Mouse (Mus musculus) intestine, embryonic 15.5 days (tissue): ENCODE data around the gene Elfn2. TPM values are rescaled to one million over a fixed set of nuclear protein-coding genes. Genes with fewer than 3 reads are reported as not detected.
A peak's percentile ranks its signal among the peaks of the same experiment; 100 is the strongest.

Source experiments
- ATAC-seq: fragments of 200-750 bp; cut with Nextera tagmentation; 2 replicates; pipeline ENCODE4 v1.8.0; 2017; ENCODE audit warnings: moderate TSS enrichment, moderate library complexity
- H3K27ac ChIP-seq: fragments of 300-500 bp; sonication (generic); 2 replicates; pipeline ENCODE4 v1.5.1; 2015; ENCODE audit warnings: mild to moderate bottlenecking, inconsistent platforms
- H3K27me3 ChIP-seq: fragments of 300-500 bp; sonication (generic); replicated peaks from 2 replicates; pipeline ENCODE4 v1.6.1; 2015; ENCODE audit warnings: inconsistent platforms
- H3K36me3 ChIP-seq: fragments of 300-500 bp; sonication (generic); 2 replicates; pipeline ENCODE4 v1.6.1; 2015; ENCODE audit warnings: inconsistent platforms
- H3K4me1 ChIP-seq: fragments of 300-500 bp; sonication (generic); replicated peaks from 2 replicates; pipeline ENCODE4 v1.6.1; 2015; ENCODE audit warnings: inconsistent platforms
- H3K4me2 ChIP-seq: fragments of 300-500 bp; sonication (generic); replicated peaks from 2 replicates; pipeline ENCODE4 v1.6.1; 2015; ENCODE audit warnings: mild to moderate bottlenecking, inconsistent platforms
- H3K4me3 ChIP-seq: fragments of 300-500 bp; sonication (generic); replicated peaks from 2 replicates; pipeline ENCODE4 v1.5.1; 2015; ENCODE audit warnings: inconsistent platforms
- H3K9ac ChIP-seq: fragments of 300-500 bp; sonication (generic); 2 replicates; pipeline ENCODE4 v1.6.1; 2015; ENCODE audit warnings: inconsistent platforms
- H3K9me3 ChIP-seq: fragments of 300-500 bp; sonication (generic); 2 replicates; pipeline ENCODE4 v1.6.1; 2016; ENCODE audit warnings: inconsistent platforms
- WGBS: fragments of 180-500 bp; shearing (Covaris S2); methylation state at CpG from one replicate; pipeline ENCODE4 v1.1.7; 2015; 5-methylcytosine and 5-hydroxymethylcytosine counted together
- polyA plus RNA-seq: library from polyadenylated mRNA; unstranded; fragments of >200 nt; fragmentation: Nextera tagmentation; extraction: Ambion mirVana; gene quantifications from 2 replicates; pipeline ENCODE4 v1.2.1, GENCODE M21; 2015

Gene Elfn2
- polyA plus RNA-seq, 1 experiment from 2014 or later, result 0.29 TPM

DNA sequence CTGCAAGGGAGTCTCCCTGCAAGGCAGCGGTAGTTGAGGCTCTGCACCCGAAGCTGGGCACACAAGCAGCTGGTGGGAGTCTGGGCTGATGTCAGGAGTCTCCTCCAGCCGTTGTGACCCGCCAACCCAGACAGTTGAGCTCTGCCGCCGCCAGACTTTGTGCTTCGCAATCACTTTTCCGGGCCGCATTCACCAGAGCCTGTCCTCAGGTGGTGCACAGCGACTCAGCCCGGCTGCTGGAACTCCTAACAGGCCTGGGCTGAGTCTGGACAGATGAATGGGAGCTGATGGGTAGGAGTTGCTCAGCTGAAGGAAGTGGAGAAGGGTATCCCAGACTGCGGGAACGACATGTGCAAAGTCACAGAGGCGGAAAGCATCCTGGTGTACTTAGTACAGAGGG, 845 bp upstream of the Elfn2 start:
- WGBS, result 9% methylated on average over 14 of the region's 14 CpGs
- Histone ChIP-seq H3K9ac (no peak overlapping the region), H3K4me1 (peaks cover 15% of the 10 kb centered on the region; the same call in 1 of the 2 replicates), H3K36me3 (no peaks in the 10 kb centered on the region), H3K4me2 (no peak overlapping the region), H3K9me3 (no peaks in the 10 kb centered on the region), H3K4me3 (no peak overlapping the region), H3K27me3 (peaks cover 72% of the 10 kb centered on the region), H3K27ac (no peak overlapping the region)
- no peak for ATAC-seq

- ATAC-seq, result no peak
- 44% methylated on average over 13 of the region's 13 CpGs for WGBS
- H3K9me3 ChIP-seq, result no peaks in the 10 kb centered on the region
- H3K9ac ChIP-seq, result no peak overlapping the region
- peaks cover 15% of the 10 kb centered on the region; the same call in 1 of the 2 replicates for H3K4me1 ChIP-seq
- H3K4me3 ChIP-seq, result no peak overlapping the region
- H3K27ac ChIP-seq, result no peak overlapping the region
- no peaks in the 10 kb centered on the region for H3K36me3 ChIP-seq
- no peak overlapping the region for H3K4me2 ChIP-seq
- peaks cover 93% of the 10 kb centered on the region for H3K27me3 ChIP-seq
Measured at GRCm38 (mm10) chr15:78716936-78717335, 1.6 kb downstream of the Elfn2 start.

- no peak for ATAC-seq
- WGBS, result 38% methylated on average over 5 of the region's 5 CpGs
- Histone ChIP-seq H3K9me3 (no peaks in the 10 kb centered on the region), H3K4me3 (no peak overlapping the region), H3K9ac (no peak overlapping the region), H3K27ac (no peak overlapping the region), H3K4me1 (peaks cover 15% of the 10 kb centered on the region; the same call in 1 of the 2 replicates), H3K36me3 (no peaks in the 10 kb centered on the region), H3K4me2 (no peak overlapping the region), H3K27me3 (peaks cover 99% of the 10 kb centered on the region)
Measured at GRCm38 (mm10) chr15:78715856-78716255, 2.7 kb downstream of the Elfn2 start.

GRCm38 (mm10) chr15:78713751-78714150, 4.8 kb downstream of the Elfn2 start:
- peaks cover 87% of the 10 kb centered on the region for H3K27me3 ChIP-seq
- H3K4me2 ChIP-seq, result no peak overlapping the region
- H3K27ac ChIP-seq, result no peak overlapping the region
- ATAC-seq, result no peak
- peaks cover 9% of the 10 kb centered on the region; the same call in 1 of the 2 replicates for H3K4me1 ChIP-seq
- 83% methylated on average over 7 of the region's 7 CpGs for whole genome bisulfite sequencing
- H3K36me3 ChIP-seq, result no peaks in the 10 kb centered on the region
- H3K9ac ChIP-seq, result no peak overlapping the region
- no peaks in the 10 kb centered on the region for H3K9me3 ChIP-seq
- H3K4me3 ChIP-seq, result no peak overlapping the region

- whole genome bisulfite sequencing, result 8% methylated on average over 53 of the region's 53 CpGs
Measured at GRCm38 (mm10) chr15:78712335-78713258, 6.0 kb downstream of the Elfn2 start.

DNA sequence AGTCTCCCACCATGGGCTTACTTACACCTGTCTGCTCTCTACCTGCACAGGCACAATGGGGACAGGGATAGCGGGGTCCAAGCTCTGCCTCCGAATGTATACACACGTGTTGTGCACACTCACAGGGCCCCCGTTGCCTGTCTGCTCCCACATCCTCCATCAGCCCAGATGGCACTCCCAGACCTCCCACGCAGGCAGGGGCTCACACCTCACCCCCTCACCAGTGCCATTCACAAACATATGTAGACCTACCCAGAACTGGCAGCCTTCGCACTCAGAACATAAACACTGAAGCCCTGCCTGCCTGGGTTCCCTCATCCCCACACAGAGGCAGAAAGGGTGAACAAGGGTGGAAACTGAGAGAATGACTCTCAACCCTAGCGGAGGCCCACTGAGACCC, 6.6 kb downstream of the Elfn2 start:
- Histone ChIP-seq H3K4me1 (no peaks in the 10 kb centered on the region), H3K27ac (no peak overlapping the region), H3K4me2 (no peak overlapping the region), H3K4me3 (no peak overlapping the region), H3K27me3 (peaks cover 71% of the 10 kb centered on the region), H3K9me3 (no peaks in the 10 kb centered on the region), H3K36me3 (no peaks in the 10 kb centered on the region), H3K9ac (no peak overlapping the region)
- WGBS, result 72% methylated on average over 7 of the region's 7 CpGs
- ATAC-seq, result no peak

More at GRCm38 (mm10) chr15:78712335-78713258, 6.0 kb downstream of the Elfn2 start:
- no peaks in the 10 kb centered on the region for H3K36me3 ChIP-seq
- H3K4me1 ChIP-seq, result no peaks in the 10 kb centered on the region
- H3K4me3 ChIP-seq, result 0 out of 2 replicates have a peak overlapping the region, but pooled peaks have one; percentile 11
- no peak overlapping the region for H3K27ac ChIP-seq
- H3K4me2 ChIP-seq, result peak overlapping the region; percentile 42
- H3K9ac ChIP-seq, result no peak overlapping the region
- ATAC-seq, result no peak
- peaks cover 77% of the 10 kb centered on the region for H3K27me3 ChIP-seq
- no peaks in the 10 kb centered on the region for H3K9me3 ChIP-seq

GRCm38 (mm10) chr15:78710634-78711033, 7.9 kb downstream of the Elfn2 start:
- Histone ChIP-seq H3K9me3 (no peaks in the 10 kb centered on the region), H3K4me3 (no peak overlapping the region), H3K36me3 (no peaks in the 10 kb centered on the region), H3K9ac (no peak overlapping the region), H3K4me1 (no peaks in the 10 kb centered on the region), H3K4me2 (no peak overlapping the region), H3K27ac (no peak overlapping the region), H3K27me3 (peaks cover 57% of the 10 kb centered on the region)
- ATAC-seq, result no peak
- 53% methylated on average over 6 of the region's 6 CpGs for WGBS

GRCm38 (mm10) chr15:78709767-78710166, 8.8 kb downstream of the Elfn2 start:
- 36% methylated on average over 7 of the region's 7 CpGs for whole genome bisulfite sequencing
- no peaks in the 10 kb centered on the region for H3K4me1 ChIP-seq
- no peak overlapping the region for H3K9ac ChIP-seq
- no peaks in the 10 kb centered on the region for H3K9me3 ChIP-seq
- ATAC-seq, result no peak
- H3K4me2 ChIP-seq, result no peak overlapping the region
- no peak overlapping the region for H3K4me3 ChIP-seq
- no peaks in the 10 kb centered on the region for H3K36me3 ChIP-seq
- peaks cover 49% of the 10 kb centered on the region for H3K27me3 ChIP-seq
- H3K27ac ChIP-seq, result no peak overlapping the region

- Histone ChIP-seq H3K4me1 (no peaks in the 10 kb centered on the region), H3K4me3 (no peak overlapping the region), H3K27ac (no peak overlapping the region), H3K9ac (no peak overlapping the region), H3K9me3 (no peaks in the 10 kb centered on the region), H3K36me3 (no peaks in the 10 kb centered on the region), H3K27me3 (peaks cover 17% of the 10 kb centered on the region), H3K4me2 (no peak overlapping the region)
- WGBS, result 24% methylated on average over 3 of the region's 3 CpGs
- ATAC-seq, result no peak
Measured at GRCm38 (mm10) chr15:78706630-78707029, 11.9 kb downstream of the Elfn2 start.

DNA sequence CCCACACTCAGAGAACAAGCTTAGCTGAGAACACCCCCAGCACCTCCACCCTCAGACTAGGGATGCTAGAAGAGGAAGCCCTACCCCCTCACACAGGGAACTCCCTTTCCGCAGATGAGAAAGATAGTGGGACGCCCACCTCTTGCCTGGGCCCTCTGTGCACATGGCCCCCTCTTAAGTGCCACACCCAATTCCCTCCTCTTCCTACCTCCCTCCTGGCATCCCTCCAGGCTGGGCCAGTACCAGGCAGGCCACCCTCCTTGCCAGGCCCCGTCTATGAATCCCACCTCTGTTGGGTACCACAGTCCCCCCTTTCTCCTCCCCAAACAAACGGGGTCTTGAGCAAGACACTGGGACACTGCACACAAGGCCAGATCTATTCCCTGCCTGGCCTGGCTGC, 13.7 kb downstream of the Elfn2 start:
- WGBS, result 65% methylated on average over 4 of the region's 4 CpGs
- Histone ChIP-seq H3K9me3 (no peaks in the 10 kb centered on the region), H3K4me3 (no peak overlapping the region), H3K4me2 (no peak overlapping the region), H3K27me3 (0 out of 2 replicates have a peak, but pooled peaks cover 2% of the 10 kb centered on the region), H3K4me1 (no peaks in the 10 kb centered on the region), H3K27ac (no peak overlapping the region), H3K36me3 (no peaks in the 10 kb centered on the region), H3K9ac (no peak overlapping the region)
- ATAC-seq, result no peak

GRCm38 (mm10) chr15:78704007-78704406, 14.6 kb downstream of the Elfn2 start:
- Histone ChIP-seq H3K9me3 (no peaks in the 10 kb centered on the region), H3K27ac (no peak overlapping the region), H3K36me3 (no peaks in the 10 kb centered on the region), H3K9ac (no peak overlapping the region), H3K27me3 (peaks cover 3% of the 10 kb centered on the region), H3K4me1 (no peaks in the 10 kb centered on the region), H3K4me2 (no peak overlapping the region), H3K4me3 (no peak overlapping the region)
- no peak for ATAC-seq
- 88% methylated on average over 3 of the region's 3 CpGs for WGBS

DNA sequence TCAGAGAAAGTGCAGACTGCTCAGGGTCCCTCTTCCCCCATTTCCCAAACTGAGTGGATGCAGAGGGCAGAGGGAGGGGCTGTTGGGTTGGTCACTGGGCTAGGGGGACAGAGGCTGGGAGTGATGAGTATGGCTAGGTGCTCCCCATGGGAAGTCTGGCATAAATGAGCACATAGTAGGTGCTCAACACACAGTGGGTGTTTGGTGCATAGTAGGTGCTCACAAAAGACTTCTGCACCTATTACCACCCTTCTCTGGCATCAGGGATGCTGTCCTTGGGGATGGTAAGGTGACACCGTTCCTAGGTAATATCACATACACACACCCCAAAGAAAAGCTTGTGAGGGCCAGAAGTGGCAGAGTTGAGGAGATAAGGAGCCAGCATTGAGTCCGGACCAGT, 18.2 kb downstream of the Elfn2 start:
- H3K9ac ChIP-seq, result no peak overlapping the region
- 82% methylated on average over 2 of the region's 2 CpGs for WGBS
- H3K4me2 ChIP-seq, result no peak overlapping the region
- no peak for ATAC-seq
- H3K9me3 ChIP-seq, result no peaks in the 10 kb centered on the region
- H3K27me3 ChIP-seq, result peaks cover 3% of the 10 kb centered on the region
- no peaks in the 10 kb centered on the region for H3K4me1 ChIP-seq
- H3K27ac ChIP-seq, result no peak overlapping the region
- no peaks in the 10 kb centered on the region for H3K36me3 ChIP-seq
- no peak overlapping the region for H3K4me3 ChIP-seq

- WGBS, result 61% methylated on average over 3 of the region's 3 CpGs
- no peak for ATAC-seq
Measured at GRCm38 (mm10) chr15:78699513-78699912, 19.1 kb downstream of the Elfn2 start.

More at GRCm38 (mm10) chr15:78699513-78699912, 19.1 kb downstream of the Elfn2 start:
- Histone ChIP-seq H3K36me3 (no peaks in the 10 kb centered on the region), H3K27ac (no peak overlapping the region), H3K4me2 (no peak overlapping the region), H3K9ac (no peak overlapping the region), H3K27me3 (peaks cover 3% of the 10 kb centered on the region), H3K4me3 (no peak overlapping the region), H3K4me1 (no peaks in the 10 kb centered on the region), H3K9me3 (no peaks in the 10 kb centered on the region)
